Mouse (Mus musculus) erythroid progenitor cell, adult 5-6 weeks (primary cell): ENCODE results near the gene Pwp2. TPM values are rescaled to one million over a fixed set of nuclear protein-coding genes. Genes with fewer than 3 reads are reported as not detected.

Source experiments
- ATAC-seq: replicated peaks from 2 replicates; pipeline ENCODE4 v1.8.0; 2016; ENCODE audit warnings: moderate number of reproducible peaks, mild to moderate bottlenecking, moderate TSS enrichment, inconsistent platforms; ENCODE audit not compliant: poor library complexity, low FRiP score, severe bottlenecking
- total RNA-seq, 2 experiments: library from RNA; stranded (forward) in 1 of 2; stranded (reverse) in 1 of 2; fragments of 150-400 nt in 1 of 2; fragments of 186-747, 209-891 nt in 1 of 2; gene quantifications; 2 replicates each; pipeline versions ENCODE4 v1.2.3 to v1.2.4; 2015 to 2017; ENCODE audit warnings: low replicate concordance in 2 of 2

Gene Pwp2
- total RNA-seq, 2 experiments from 2014 or later: 2.9 to 7.8 TPM

DNA sequence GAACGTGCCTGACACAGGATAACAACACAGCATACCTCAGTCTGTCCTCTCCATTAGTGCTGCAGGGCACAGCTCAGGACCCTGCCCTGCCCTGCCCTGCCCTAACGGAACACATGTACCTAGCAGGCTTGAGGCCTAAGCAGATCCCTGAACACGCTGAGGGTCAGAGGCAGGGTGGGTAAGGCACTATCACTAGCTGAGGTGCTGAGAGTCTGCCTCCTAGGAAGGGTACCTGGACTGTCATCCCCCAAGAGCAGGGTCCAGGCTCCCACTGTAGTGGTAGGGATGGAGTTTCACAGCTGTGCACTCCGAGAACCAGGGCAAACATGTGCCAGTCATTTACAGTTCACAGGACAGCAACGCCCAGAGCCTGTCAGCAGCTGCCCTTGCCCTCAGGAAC is 10.5 kb downstream of the Pwp2 start:
- ATAC-seq: no peak

DNA sequence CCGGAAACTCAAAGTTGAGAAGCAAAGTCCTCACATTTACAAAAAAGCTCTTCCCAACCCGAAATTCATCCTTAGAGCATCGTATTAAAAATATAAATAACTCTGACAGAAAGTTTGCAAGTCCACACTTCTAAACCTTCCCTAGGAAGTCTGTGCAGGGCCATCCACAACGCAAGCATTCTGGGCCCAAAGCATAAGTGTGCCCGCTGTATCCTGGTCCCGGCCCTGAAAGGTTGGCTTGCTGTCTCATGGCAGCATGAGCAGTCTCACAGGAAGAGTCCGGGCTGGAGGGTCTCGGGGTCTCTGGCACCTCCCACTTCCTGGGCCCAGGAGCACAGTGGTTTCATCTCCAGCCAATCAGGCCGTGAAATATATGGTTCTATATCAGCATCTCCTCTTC is 13.4 kb downstream of the Pwp2 start:
- ATAC-seq: no peak

DNA sequence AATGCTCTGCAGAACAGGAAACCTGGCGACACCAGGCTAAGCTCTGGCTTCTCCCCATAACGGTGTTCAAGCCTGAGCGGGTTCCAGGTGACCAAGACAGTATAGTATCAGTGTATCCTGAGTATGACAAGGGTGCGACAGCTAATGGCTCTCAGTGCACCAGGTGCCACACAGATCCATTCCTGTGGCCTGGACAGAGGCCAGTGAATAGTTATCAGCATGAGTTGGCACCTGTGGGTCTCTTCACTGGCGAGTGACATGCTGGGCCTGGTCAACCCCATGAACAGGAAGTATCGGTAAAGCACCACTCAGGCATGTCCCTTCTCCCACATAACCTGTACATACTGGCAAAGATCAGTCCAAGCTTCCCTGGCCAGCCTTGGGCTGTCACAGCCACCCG is 13.9 kb downstream of the Pwp2 start:
- ATAC-seq: no peak

DNA sequence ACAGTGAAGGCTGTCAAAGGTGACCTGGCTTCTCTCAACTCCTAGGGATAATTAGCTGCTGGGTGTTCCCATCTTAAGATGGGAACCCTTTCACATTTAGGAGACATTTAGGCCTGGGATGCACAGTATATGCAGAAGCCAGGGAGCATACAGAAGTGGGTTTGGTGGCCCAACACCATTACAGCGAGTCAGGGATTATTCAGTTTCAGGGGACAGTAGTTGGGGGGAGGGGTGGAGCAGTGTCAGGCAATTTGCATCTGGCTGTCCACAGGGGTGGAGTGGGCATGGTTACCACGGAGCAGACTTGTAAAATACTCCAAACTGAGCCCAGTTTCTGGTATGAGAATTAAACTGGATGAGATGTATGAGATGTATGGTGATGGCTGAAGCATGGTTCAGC is 14.5 kb downstream of the Pwp2 start:
- no peak for ATAC-seq

DNA sequence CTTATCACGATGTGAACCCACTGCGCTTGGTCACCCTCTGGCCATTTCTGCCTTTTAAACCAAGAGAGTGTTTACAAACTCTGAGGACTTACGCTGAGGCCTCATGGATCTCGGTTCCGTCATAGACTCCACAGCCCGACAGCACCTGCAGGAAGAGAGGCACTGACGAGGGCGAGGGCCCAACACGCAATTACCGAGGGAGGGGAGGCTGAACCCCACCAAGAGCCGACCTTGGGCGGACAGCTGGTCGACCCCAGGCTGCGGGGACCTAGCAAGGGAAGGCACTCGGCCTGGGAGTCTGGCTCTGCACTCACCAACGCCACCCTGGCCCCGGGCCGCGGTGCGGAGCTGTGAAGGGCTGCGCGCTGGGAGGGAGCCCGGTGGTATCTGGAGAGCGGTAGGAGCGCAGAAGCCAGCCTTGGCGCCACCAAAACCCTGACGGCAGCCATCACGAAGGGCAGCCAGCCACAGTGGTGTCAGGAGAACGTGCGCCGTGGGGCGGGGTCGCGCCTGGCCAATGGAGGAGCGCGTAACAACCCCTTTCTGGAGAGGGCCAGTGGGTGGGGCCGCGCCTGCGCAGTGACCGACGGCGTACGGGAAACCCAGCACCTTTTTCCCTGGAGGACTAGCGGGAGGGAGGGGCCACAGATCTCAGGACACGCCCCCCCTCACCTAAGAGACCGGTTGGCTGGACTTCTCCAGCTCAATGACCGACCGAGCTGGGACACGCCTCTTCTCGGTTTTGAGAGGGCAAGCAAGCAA is 15.5 kb downstream of the Pwp2 start, which contains the start of gene D10Jhu81e:
D10Jhu81e (minus strand) TSS at position 502 of the 762 bp plus-strand sequence.
- peak; percentile 92 for ATAC-seq

DNA sequence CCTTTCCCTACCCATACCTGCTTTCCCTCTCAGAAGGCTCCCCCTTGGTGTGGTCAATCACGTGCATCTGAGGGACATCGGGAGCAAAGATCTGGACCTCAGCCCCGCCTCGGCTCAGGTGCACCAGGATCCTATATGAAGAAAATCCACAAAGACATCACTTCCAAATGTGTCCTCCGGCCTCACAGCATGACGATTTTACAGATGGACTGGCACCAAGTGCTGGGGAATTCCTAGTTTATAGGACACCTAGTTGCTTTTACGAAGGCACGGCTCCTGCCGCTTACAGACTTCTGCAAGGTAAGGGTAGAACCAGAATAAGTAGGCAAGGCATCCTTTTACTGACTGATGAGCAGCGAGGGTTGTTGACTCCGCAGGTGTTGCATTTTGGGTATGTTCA is 16.2 kb downstream of the Pwp2 start:
- ATAC-seq: no peak

DNA sequence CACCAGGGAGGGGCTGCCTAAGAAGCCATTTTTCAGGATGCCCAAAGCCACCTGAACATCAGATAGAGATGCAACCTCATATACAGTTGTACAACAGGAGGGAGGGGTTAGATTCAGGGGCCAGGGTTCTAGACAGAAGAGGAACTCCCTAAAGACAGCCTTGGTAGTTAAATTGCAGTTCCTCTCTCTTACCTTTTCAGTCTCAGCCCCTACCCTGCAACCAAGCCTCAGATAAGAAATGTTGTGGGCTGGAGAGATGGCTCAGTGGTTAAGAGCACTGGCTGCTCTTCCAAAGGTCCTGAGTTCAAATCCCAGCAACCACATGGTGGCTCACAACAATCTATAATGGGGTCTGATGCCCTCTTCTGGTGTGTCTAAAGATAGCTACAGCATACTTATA is 17.2 kb downstream of the Pwp2 start:
- ATAC-seq: no peak

DNA sequence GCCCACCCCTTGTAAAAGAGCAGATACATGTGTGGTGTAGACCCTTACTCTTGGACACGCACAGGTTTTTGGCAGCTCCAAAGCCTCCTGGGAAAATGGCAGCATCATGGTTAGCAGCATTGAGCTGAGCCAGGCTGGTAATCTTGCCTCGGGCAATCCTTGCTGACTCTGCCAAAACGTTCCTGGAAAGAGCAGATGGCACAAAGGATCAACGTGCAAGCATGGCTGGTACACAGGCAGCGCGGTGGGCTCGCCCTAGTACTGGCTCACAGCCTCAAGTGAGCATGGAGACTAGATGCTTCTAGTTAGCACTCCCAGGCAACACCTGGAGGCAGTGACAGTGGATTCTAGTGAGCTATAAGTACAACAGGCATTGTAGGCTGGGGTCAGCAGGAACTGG is 17.6 kb downstream of the Pwp2 start:
- ATAC-seq: no peak

DNA sequence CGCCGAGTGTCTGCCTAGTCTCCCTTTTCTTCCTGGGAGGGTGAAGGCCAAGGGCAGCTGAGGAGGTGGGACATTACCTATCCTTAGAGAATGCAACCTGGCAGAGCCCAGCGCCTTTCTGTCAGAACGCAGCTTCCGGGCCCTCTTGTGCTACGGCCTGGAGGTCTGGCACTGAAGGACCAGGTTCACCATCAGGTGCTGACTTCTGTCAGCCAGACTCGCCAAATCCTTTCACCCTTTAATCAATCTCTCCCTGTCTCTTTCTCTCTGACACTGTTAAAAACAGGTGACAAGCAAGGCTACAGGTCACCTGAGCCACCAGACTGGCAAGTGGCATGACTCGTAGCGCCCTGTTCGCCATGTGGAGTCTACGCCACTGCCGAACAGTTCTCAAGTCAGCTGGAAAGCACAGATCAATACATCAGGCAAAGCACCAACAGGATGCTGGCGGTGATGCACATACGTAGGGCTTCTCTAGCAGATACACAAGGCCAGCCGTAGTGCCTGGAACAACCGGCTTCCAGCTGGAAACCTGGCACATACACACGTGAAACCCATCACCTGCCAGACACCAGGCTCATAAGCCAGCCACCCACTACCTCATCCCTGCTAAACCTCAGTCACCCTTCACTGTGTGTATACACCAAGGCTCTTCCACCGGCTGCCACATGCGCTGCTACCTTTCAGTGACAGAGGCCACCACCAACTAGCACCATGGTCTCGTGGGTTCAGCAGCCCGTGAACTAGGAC is 19.5 kb downstream of the Pwp2 start:
- ATAC-seq: no peak

DNA sequence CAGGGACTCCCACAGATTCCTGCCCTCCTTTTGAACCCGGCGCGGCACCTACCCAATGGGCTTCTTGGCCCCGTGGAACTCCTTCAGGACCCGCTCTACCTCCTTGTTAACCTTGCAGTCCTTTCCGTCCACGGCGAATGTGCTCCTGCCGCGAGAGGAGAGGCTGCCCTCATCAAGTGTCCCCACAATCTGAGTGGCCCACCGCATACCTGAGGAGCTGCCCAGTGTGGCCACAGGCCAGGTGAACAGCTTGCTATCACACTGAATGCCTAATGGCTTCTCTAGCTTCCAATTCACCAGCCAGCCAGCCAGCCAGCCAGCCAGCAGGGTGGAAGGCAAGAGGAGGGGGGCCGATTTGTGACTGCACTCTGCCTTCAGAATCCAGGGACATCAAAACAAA is 20.2 kb downstream of the Pwp2 start:
- no peak for ATAC-seq

DNA sequence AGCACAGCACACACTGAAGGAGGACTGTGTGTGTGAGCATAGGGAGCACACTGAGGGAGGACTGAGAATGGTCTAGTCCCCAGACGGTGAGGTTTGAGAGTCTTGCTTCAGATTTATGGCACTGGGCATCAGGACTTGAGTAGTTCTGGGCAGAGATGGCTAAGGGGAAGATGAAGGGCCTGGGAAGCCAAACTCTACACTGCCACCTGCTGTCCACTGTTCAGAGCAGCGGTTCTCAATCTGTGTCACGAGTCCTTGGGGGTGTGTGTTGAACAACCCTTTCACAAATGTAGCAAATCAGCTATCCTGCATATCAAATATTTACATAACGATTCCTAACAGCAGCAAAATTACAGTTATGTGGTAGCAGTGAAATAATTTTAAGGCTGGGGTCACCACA is 21.0 kb downstream of the Pwp2 start:
- peak; percentile 44; the same call in 1 of the 2 replicates for ATAC-seq

DNA sequence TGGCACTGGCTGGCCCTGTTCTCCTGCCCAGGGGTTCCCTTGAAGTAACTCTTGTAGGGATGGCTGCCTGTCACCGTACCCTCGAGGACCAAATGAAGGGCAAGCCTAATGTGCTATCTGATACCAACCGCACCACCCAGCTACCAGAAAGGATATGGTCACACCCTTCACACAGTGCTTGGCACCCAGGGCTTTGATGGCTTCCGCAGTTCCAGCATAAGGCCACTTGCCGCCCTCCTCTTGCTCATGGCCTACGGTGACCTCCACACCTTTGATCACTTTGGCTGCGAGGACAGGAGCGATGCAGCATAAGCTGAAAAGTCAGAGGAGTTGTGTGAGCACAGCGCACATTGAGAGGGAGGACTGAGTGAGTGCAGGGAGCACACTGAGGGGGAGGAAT is 21.7 kb downstream of the Pwp2 start:
- ATAC-seq: no peak

DNA sequence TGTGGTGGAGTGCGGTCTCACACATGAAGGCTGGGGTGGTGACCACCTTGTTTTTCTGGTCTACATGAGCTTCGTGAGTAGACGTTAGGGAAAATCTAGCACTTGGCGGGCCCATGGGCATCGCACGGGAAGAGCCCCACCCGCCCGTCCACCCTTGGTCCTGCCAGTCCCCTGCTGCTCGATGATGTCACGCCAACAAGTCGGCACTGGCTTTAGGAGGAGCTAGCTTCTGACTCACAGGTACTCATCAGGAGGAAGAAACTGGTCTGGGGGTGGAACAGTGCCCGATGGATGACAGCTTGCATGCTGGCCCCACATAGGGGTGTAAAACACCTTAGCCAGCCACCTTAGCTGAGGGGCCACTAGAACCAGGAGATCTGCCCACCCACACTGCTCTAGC is 22.3 kb downstream of the Pwp2 start:
- no peak for ATAC-seq

DNA sequence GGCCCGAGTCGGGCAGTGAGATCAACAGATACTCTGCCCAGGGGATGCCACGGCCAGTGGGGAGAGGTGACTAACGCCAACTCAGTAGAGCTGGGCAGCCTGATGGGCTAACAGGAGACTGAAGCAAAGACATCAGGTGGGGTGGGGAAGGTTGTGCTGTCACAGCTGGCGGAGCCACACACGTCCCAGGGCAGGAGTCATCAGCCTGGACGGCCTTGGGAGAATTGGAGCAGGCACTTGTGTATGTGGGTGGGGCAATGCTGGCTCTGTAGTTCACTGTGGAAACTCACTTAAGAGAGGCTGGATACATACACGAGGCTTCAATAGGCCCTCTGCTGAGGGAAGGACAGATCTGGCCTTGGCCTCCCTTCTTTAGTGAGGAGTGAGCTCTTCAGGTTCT is 23.9 kb downstream of the Pwp2 start:
- ATAC-seq: no peak

DNA sequence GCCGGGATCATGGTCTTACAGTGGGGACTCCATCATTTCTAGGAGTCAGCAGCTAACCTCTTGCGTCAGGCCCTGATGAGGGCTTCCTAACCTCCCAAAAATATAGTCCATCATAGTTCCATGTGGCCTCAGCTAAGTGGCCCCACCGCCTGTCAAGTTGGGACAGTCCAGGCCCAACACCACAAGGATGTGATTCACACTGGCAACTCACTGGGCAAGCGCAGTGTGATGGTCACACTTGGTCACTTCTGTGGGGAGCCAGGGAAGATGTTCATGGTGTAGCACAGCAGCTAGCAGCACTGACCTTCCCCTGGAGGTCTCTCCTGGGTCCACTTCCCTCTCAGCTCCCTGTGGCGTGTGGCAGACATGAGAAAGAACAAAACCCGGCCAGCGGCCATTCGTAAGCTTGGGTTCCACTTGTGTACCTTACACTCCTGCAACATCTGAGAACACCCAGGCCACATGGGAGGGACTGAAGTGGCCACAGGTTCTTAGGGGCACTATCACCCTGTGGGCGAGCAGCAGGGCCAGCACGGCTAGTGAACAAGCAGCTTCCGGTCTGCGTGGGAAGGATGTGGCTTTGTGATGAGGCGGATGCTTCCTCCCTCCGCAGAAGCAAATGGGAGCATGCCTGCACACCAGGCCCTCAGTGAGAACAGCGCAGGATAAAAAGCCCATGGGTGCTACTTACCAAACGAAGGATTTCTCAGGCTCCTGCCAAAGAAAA is 24.4 kb downstream of the Pwp2 start:
- 0 out of 2 replicates have a peak, but pooled peaks have one; percentile 6 for ATAC-seq

DNA sequence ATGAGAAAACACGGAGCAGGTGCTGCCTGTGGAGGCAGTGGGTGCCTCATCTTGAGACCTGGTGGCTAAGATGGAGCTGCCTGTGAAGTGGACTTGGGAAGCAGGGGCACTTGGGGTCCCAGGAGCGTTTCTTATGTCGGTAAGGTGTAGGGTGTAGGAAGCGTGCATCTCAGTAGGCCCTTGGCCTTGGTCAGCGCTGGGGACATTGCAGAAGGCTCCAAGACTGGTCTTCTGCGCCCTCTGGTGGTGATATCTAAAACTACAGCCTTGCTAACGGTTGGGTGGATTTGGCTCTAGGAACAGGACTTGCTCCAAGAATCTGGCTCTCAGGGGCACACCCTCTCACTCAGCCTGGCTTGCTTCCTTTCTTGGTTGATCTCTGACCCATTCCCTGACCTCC is 25.0 kb downstream of the Pwp2 start:
- ATAC-seq: peak; percentile 82

DNA sequence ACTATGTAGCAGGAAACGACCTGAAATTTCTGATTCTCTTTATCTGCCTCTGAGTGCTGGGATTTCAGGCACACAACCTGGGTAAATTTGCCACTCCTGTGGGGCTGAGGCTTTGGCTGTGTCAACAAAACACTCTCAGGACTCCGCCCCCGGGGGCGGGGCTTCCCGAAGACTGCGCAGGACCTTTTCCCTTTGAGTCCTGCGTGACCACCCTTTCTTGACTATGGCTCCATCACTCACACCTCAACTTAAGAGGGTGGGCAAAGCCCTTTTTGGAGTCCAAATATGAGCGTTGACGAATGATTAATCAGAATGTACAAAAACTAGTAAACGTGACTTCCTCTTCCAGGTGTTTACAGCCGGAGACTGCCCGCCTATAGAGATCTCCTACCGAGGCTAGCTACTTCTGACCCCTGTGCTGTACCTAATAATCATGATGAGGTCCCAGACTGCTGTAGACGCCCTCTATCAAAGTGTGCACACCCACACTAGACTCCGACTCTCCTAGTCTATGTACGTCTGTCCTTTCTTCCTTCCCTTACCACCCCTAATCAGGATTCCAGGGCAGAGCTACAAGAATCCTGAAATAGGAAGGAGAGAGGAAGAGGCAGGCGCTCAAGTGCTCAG is 25.6 kb downstream of the Pwp2 start:
- peak; percentile 17; the same call in 1 of the 2 replicates for ATAC-seq

DNA sequence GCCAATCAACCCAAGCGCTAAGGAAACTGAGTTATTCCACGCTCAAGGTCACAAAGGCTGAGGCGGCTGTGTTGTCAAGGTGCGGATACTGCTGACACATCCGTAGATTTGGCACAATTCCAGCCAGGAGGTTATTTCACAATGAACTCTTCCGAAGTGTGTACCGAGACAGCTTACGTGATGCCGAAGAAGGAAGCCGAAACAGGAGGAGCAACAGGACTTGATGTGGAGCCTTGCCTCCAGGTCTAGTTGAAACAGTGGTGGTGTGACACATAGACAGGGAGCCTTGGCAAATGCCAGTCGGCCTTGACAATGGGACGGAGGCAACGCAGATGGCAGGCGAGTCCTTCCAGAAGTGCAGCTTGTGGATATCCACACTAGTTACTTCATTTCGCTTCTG is 26.9 kb downstream of the Pwp2 start:
- ATAC-seq: no peak

DNA sequence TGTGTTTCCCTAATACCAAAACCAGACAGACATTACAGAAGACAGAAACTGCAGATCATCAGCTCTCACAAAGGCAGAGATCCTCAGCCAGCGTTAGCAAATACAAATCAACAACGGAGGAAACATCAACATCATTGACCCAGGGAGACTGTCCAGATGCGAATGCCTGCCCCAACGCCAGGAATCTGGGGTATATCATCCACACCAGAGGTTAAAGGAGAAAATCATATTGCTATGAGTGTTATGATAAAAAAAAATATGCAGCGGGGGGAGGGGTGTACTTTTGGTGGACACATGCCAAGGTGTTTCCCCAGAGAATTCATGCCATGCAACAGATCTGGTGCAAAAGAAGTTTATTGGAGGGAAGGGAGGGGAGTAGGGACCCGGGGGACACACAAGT is 28.0 kb downstream of the Pwp2 start:
- no peak for ATAC-seq
